Mouse (Mus musculus) spleen, embryonic (tissue): ENCODE measurements around the gene Arhgef26.

Source experiments
- CTCF ChIA-PET: fragments of 350-600 bp; sonication (Branson Sonifier 250); formaldehyde crosslinking; loops from one replicate; lab custom pipeline; 2022; lab: Charles Lee

Gene Arhgef26

GRCm38 (mm10) chr3:62338044-62338443, at the start of gene Arhgef26:
Gene Arhgef26, plus strand, starts transcription at chr3:62338344.
- CTCF ChIA-PET: no interaction called here

DNA sequence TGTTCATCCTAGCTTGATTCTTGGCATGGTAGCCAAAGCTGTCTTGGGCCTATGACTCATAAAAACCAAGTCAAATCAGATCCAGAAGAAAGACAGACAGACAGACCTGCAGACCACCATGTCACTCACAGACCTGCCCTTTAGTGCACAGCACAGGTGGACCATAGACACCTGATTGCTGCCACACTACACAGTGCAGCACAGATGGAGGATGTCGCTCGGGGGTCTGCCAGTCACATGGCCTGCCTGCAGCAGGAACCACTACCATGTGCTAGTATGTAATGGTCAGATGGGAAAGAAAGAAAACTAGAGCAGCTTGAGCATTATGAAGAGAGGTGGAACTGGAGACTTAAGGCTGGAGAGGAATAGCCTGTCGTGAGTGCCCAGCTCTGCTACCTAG, 27.7 kb upstream of the Arhgef26 start:
- CTCF ChIA-PET: no interaction called here

DNA sequence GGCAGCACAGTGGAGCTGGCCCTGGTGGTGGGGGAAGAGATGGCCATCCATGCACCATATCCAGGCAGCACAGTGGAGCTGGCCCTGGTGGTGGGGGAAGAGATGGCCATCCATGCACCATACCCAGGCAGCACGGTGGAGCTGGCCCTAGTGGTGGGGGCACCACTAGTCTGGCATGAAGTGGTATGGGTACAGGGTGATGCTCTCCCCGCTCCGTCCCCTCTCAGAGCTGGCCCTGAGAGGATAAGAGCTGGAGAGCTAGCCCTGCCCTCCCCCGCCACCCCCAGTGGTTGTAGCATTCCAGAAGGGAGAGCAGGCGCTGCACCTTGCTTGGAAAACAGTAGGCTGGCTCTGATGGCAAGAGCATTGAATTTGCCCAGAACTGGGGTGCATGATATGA, 26.9 kb upstream of the Arhgef26 start:
- CTCF ChIA-PET: no interaction called here

DNA sequence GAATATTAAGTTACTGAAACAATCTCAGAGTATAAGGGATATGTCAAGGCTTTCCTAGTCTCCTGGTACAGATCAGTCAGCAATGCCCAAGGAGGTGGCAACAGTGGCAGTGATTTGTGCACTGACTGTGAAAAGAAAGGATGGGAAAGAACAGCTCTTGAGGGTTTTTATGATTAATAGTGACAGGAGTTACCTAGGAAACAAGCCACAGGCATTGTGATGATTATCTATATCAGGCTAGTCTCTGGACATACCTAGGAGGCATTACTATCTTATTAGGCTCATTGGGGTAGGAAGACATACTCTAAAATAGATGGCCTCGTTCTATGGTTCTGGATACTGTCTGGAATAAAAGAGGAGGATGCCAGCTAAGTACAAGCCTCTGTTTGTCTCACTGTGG, 13.4 kb upstream of the Arhgef26 start:
- CTCF ChIA-PET: no interaction called here

GRCm38 (mm10) chr3:62327903-62328302, 10.2 kb upstream of the Arhgef26 start:
- CTCF ChIA-PET: no interaction called here

- CTCF ChIA-PET: no interaction called here
Observed at GRCm38 (mm10) chr3:62338461-62338853, 313 bp downstream of the Arhgef26 start.

DNA sequence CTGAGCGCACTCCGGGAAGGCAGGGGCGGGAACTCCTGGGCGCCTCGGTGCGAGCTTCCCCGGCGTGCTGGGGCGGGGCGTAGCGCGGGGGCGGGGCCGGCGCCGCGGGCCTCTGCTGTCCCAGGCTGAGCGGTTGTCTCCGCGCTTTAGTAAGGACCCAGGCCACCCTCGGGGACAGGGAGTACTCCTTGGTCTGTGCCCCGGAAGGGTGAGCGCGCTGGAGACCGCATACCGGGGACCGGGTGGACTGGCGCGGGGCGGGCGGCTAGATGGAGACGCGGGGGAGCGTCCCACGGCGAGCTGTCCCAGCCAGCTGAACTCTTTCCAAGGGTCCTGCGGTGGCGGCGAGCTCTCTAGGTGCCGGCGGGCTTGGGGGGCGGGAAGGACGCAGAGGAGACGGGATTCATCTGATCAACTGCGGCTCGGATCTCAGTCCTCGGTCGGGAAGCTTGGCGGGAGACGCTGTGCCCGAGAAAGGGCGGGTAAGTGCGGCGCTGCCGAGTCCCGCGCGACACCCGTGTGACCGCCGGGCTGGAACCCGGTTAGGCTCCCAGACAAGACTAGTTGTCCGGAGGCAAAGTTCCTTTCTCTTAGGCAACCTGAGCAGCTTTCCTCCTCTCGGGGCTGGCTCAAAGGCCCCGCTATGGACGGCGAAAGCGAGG, 841 bp downstream of the Arhgef26 start:
- CTCF ChIA-PET: no interaction called here

GRCm38 (mm10) chr3:62339516-62340051, 1.4 kb downstream of the Arhgef26 start:
- CTCF ChIA-PET: no interaction called here

DNA sequence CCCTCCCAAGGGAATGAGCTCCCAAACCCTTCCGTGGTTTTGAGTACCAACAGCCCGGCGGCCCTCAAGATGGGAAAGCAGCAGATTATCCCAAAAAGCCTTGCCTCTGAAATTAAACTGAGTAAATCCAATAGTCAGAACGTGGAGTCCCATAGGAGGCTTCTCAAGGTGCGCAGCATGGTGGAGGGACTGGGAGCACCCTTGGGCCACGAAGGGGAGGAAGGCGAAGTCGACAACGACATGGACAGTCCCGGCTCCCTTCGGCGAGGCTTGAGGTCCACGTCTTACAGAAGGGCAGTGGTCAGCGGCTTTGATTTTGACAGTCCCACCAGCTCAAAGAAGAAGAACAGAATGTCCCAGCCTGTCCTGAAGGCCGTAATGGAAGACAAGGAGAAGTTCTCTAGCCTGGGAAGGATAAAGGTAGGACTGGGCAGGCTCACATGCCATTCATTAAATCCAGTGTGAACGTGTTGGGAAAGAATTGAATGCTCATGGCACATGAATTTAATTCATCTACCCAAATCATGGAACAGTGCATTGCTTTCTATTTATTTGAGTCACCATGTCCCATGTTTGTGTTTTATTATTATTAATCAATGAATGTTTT, 2.1 kb downstream of the Arhgef26 start:
- CTCF ChIA-PET: no interaction called here

DNA sequence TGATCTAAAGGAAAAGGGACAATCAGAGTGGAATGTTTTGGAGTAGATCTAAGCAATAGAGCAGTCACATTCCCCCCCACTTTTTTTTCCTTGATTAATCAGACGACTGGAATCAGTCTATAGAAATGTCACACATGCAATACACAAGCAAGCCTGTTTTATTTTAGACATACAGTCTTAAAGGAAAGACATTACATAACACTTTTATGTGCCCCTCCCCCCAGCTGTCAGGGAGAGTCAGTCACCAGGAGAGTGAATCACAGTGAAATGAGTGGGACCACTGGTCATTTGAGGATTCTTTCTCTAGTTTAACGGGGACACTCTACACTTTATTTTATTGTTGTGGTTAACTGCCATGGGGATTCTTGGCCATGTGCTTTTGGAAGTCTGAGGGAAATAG, 2.7 kb downstream of the Arhgef26 start:
- CTCF ChIA-PET: no interaction called here

DNA sequence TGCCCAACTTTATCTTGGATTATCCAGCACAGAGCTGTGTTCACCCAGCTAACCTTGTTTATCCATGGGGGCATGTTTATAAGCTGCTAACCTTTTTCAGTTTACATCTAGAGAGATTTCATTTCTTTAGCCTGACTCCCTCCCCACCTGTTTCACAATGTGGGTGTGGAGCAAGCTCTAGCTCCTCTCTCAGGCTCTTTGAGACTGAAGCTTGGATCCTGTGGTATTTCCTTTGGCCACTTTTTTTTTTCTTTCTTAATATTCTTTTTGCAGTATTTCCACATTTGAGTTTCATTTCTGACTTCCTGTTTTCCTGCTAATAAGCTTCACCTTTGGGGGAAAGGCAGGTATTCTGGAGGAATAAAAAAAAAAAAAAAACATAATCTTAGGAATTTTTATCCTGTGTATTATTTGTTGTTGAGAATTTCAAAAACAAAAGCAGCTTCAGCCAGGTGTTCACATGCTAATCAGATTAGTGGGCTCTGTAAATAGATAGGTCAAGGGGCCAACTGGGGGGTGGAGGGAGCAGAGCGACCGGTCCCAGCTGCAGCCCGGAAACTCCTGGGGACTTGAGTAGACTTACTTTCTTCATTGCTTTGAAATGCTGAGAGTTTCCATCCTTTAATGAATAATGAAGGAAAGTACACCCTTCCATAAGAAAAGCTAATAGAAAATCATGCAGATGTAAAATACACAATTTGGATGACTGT, 3.5 kb downstream of the Arhgef26 start:
- CTCF ChIA-PET: no interaction called here

GRCm38 (mm10) chr3:62348514-62349217, 10.5 kb downstream of the Arhgef26 start:
- CTCF ChIA-PET: no interaction called here

- CTCF ChIA-PET: no interaction called here
Observed at GRCm38 (mm10) chr3:62349218-62349897, 11.2 kb downstream of the Arhgef26 start.

- CTCF ChIA-PET: no interaction called here
Observed at GRCm38 (mm10) chr3:62352071-62352470, 13.9 kb downstream of the Arhgef26 start.

GRCm38 (mm10) chr3:62352876-62353275, 14.7 kb downstream of the Arhgef26 start:
- CTCF ChIA-PET: no interaction called here

- CTCF ChIA-PET: no interaction called here
Observed at GRCm38 (mm10) chr3:62367882-62368281, 29.7 kb downstream of the Arhgef26 start.

- CTCF ChIA-PET: no interaction called here
Observed at GRCm38 (mm10) chr3:62372841-62373240, 34.7 kb downstream of the Arhgef26 start.

DNA sequence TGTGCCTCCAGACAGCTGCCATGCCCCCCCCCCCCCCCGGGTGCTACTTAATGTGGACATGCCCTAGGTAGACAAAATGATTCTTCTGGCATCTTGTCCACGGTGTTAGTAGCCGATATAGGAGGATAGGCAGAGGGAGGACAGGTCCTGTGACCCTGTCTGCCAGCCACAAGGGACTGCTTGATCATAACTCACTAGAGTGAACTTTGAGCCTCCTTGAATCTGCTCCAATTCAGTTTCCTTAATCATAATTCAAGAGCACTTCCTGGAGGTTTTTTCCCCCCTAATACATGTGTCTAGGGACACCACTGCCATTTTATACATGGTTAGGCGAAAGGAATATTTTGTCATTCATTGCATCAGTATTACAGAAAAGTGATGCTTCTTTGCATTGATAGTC, 36.2 kb downstream of the Arhgef26 start:
- CTCF ChIA-PET: no interaction called here

- CTCF ChIA-PET: no interaction called here
Observed at GRCm38 (mm10) chr3:62374831-62375230, 36.7 kb downstream of the Arhgef26 start.

DNA sequence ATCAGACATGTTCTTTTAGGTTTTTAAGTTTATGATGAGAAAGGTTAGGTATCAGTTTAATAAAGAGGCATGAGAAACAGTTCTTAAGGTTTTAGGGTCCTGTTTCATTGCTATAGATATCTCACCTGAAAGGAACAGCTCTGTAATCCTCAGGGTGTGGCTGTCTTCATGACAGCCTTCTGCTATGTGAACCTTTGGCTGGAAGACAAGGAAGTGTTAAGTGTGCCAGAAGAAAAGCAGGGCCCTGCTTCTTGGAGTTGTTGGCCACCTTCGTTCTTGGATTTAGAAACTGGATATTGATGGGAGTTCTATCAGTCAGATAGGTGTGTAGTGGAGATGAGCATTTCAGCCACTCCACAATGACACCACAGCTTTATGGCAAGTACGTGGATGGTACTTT, 38.6 kb downstream of the Arhgef26 start:
- CTCF ChIA-PET: no interaction called here

- CTCF ChIA-PET: no interaction called here
Observed at GRCm38 (mm10) chr3:62379946-62380345, 41.8 kb downstream of the Arhgef26 start.

DNA sequence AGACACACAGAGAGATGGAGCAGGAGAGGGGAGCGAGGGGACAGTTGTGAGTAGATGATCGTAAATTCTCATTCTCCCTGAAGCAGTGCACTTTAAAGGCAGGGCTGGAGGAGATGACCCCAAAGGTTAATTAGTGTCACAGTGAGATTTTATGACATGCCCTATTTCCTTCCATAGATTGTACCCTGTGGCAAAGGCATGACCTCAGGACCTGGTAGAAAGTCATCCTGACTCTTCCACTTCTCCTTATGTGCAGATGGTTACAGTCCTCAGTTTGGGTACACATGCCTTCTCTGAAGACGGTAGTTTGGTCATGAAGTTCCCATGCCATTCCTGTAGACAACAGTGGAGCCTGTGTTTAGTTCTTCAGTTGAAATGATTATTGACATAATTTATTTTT, 42.3 kb downstream of the Arhgef26 start:
- CTCF ChIA-PET: no interaction called here
